Mouse (Mus musculus): ENCODE measurements around the gene Cldn22. TPM values are rescaled to one million over a fixed set of nuclear protein-coding genes. Genes with fewer than 3 reads are reported as not detected.

Gene Cldn22
- total RNA-seq, 2 experiments from 2014 or later: 0.23 TPM; not detected in 1

DNA sequence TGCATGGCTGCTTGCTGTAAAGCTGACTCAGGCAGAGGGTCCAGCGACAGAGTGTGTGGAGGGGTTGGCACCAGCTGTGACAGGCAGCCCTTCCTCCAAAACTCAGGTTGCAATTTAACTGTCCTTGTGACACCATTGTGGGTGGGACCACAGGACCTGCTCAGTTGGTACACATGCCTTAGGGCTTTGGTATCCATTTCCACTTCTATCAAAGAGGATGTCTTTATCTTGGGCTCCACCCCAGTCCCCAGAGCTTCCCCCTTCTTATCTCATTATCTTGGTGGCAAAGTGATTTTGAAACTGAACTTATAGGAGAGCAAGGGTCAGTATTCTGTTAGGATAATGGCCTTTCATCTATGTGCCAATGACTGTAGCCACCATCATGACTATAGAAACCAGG is 9.7 kb downstream of the Cldn22 start:
- DNase-seq: no peak

DNA sequence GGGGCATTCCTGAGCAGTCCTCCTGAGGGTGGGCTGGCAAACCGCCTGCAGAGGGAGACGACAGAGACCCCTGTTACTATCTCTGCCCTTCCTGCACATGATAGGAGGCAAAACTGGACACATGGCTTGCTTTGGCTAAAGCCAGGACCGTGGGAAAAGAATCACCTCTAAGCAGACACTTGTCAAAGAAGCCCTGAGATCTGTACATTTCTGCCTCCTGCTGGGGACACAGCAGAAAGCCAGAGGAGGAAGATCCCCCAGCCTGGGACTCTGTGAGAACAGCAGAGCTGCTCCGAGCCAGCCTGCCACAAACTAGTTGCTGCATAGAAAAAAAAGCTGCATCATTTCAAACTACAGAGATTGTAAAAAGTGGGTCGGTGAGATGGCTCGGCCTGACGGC is 18.8 kb downstream of the Cldn22 start:
- DNase-seq: no peak

DNA sequence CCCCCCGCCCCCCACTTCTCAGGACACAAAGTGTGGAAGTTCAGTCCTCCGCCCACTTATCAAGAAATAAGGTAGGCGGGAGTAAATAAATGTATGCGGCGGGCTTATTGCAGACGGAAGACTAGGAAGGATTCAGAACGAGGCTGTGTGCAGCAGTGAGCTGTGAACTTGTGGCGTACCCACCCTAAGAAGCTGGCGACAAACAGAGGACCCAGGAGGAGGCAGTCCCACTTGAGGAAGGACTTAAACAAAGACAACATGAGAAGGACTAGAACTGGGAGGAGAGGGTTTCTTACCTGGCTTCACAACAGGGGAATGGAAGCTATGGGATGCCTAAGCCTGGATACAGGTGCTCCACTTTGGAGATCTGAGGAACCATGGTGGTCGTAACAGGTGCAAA is 19.4 kb downstream of the Cldn22 start:
- no peak for DNase-seq

DNA sequence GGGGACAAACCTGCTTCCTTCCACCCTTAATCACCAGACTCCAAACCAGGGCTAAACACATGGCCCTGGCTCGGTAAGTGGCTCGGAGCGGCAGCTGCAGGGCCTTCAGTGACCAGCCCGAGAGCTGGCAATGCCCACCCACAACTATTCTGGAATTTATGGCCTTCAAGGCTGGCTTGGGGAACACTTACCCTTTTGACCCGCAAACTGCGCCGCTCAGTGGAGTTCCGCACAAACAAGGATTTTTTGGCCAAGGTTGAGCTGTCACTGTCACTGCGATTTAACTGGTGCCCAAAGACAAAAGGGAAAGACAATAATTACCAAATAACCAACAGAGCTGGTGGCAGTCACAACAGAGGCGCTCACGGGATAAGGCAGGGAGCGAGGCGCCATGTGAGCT is 21.7 kb downstream of the Cldn22 start:
- DNase-seq: no peak

DNA sequence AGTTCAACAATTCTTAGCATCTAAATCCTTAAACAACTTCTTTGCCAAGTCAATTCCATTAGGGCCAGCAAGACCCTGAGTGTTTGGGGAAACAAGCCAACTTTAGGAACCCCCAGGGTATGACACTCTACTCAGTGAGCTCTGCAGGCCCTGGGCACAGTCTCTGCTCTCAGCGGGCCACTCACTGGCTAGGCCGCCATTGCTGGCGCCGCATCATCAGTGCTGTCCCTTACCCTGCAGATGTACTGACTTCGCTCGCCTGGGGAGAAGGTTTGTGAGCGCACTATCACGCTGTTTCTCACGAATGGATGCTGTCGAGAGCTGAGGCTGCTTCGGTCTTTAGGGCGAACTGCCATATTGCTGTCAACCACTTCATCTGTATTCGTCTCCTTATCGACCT is 22.9 kb downstream of the Cldn22 start:
- no peak for DNase-seq

DNA sequence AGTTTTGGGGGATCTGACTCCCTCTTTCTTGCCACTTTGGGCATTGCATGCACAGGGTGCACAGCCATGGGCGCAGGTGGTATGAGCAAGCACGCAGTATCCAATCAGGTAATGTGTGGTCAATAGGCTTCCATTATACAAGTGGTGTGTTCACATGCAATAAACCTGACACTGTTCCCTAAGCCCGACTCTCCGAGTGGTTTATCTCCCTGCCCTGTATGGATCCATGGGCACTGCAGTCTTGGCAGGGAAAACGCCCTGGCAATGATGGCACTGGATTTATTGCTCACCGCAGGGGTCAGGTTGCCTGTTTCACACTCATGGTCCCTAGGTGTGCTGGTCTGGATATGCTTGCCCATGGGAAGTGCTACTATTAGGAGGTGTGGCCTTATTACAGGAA is 23.6 kb downstream of the Cldn22 start:
- no peak for DNase-seq

DNA sequence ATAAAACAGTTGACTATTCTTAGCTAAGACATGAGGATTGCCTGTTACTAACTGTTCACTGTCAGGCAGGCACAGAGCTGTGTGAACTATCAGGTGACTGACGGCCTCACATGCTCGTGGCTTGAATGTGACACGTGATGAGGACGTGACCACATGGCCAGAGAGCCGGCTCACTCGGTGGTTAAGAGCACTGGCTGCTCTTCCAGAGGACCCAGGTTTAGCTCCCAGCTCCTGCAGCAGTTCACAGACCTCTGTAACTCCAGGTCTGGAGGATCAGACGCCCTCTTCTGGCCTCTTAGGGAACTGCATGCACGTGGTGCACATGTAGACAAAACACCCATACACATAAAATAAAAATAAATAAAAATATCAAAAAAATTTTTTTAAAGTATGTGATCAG is 25.6 kb downstream of the Cldn22 start:
- DNase-seq: no peak

DNA sequence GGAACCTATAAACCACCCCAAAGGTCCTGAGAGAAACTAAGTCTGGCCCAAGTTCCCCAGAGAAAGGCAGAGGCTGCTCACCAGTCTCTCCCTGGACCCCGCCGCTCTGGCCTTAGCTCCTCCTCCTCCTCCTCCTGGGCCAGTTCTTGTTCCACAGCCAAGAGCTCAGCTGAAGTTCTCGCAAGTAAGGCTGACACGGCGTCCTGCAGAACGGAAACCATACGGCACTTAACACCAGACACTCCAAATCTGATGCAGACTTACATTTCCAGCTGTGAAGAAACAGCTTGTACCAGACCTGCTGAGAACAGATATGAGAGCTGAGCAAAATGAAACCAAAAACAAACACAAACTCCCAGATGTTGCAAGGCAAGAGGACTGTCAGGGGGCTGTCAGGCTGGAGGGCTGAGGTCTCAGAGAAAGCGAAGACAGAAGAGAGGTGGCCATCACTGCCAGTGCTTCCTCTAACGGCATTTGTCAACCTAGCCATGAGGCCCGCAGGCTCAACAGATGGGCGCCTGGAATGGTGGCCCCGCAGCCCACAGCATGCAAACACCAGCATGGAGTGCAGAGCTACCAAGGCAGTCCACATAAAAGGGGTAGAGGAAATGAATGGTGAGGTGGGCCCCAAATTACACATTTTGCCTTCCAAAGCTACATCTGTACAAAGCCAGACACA is 27.7 kb downstream of the Cldn22 start:
- peak; percentile 49 for DNase-seq

DNA sequence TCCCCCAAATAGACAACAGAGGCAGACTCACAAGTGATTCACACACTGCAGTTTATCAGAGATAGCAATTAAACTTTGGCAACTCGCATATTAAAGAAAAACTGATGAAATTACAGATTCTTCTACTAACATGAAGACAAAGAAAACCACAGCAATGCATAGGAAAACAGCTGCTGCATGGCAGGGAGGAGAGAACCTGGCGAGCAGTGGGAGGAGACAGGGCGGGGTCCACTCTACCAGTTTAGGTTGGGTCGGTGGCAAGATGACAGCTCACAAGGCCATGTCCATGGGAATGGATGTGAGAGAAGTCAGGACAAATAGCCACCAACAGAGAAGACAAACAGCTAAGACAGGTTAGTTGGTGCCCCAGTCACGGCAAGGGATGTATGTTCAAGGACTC is 28.5 kb downstream of the Cldn22 start:
- DNase-seq: no peak

DNA sequence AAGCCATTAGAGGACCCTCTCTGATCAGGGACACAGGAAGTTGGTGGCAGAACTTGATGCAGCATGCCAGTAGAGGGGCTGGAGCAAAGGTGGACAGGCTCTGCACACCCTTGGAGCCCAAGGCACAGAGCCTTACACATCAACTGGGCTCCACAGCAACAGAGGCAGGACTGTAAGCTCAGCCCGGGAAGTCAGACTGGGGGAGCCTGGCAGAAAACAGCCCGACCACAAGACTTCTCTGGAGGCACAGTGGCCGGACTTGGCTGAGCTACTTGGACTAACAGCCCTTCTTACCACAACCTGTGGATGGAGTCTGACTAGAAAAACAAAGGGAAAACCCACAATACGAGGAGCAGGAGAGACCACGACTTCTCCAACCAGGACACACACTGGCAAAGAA is 29.1 kb downstream of the Cldn22 start:
- no peak for DNase-seq

DNA sequence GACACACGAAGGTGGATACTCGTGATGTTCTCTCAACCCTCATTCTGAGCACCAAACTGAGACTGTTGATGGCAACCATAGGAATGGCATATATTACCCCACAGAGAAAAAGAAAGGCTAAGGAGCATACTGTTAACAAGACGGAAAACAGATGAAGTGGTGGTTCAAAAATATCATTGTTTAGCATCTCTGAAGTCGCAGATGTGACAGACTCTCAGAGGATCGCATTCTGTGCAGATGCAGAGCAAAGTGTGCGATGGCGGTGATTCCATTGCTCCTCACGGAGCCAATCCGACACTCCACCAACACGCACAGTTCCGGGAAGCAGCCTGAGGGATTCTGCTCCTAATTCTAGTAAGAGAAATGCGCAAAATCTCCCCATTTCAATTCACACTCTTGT is 35.0 kb downstream of the Cldn22 start:
- DNase-seq: no peak

DNA sequence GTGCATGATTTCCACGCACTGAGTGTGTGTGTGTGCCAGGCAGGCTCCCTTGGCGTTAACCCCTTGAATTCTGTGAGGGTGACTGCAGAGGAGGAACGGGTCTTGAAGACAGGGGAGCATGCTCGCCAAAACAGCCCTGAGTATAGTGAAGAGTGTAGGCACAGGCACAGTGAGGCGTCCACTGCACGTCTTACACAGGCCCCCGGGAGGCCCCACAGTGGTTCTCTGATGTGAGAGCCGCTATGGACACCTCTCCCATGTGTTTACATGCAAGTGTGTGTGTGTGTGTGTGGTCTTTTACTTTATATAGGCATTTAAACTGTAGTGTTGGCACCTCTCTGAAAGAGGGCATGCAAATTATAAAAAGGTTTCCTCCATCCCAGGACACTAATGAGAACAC is 42.3 kb downstream of the Cldn22 start:
- DNase-seq: no peak

DNA sequence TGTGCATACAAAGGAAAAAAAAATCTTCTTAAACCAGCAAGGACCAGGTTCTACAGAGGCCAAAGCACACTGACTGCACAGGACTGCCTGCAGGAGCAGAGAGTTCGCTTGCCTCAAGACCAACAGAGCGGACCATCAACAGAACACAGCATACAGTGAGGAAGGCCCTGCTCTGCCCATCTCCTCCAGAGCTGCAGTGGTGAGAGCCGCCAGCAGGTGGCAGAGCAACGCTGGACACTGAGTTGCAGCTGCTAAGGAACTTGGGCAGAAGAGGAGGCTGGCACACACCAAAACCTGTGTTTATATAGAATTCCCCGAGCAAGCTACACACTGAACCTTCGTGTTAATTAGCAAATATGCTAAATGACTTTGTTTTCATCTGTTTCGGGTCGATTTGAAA is 42.8 kb downstream of the Cldn22 start:
- DNase-seq: peak; percentile 89

DNA sequence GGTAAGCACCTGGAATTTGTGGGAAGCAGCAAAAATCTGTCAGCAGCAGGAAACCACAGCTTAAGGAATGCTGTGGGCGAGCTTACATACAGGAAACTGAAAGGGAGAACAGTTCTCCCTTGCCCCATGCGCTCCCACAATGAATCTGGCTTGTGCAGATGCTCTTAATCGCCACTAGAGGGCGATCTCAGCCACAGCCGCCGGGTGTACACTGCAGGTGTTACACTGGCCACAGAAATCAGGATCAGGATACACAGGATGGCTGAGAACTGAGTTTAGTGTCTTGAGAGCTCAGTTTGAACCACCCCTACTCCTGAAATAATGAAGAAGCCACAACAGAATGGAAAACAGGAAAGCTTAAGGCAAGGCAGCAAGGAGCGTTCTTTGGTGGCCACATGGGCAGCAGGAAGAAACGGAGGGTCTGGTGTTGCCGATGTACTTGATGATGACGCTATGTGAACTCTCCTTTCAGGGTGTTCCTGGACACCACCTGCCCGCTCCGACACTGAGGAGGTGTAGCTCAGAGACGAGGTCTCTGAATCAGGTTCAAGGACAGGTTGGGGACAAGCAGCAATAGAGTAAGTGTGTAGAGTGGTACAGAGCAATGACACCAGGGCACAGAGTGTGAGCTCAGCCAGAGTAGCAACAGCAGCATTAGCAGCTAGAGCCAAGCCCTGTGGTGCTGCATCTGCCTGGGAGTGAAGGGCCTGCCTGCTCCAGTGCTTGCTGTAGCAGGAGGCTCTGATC is 48.3 kb downstream of the Cldn22 start:
- DNase-seq: no peak

DNA sequence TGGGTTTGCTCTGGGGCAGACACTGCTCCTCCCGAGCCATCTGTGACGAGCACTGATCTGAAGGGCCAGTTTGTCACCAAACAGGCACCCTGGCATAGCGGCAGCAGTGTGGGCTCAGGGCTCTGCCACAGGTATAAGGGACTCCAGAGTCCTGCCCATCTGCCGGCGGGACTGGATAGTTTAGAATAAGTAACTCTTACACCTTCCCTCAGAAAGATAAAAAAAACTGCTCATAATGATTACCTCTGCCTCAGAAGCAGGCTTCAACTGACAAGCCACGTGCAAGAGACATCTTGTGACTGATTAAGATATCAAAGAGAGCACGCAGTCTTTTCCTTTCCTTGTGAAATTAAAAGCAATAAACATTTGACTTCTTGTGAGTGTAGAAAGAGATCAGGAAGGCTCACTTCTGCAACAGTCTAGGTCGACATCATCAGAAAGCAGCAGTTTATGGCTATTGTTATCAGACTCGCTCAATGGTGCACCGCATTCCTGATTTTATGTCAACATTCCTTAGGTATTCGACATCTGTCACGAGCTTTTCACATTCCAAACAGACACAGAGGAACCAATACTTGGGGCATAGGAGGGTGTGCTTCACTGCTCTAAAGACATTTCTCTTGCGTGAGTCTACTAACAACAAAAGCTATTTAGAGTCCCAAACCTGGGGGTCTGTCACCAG is 50.4 kb downstream of the Cldn22 start:
- DNase-seq: no peak

Other genes with a start within 250 kb of the Cldn22 start
- gene Ing2, start 148.9 kb upstream of the Cldn22 start, total RNA-seq (2021): 10 to 100 TPM; 28.9 to 31.6 TPM
- 1 to 10 TPM; 5.5 to 6.7 TPM for gene Cdkn2aip, start 110.5 kb upstream of the Cldn22 start, total RNA-seq (2021)
- not detected for gene Cldn24, start 2.3 kb upstream of the Cldn22 start, total RNA-seq (2021)
- gene Wwc2, start 166.4 kb downstream of the Cldn22 start, total RNA-seq (2021): 10 to 100 TPM; 12.8 to 14.6 TPM

Data from gastrocnemius, postnatal 10 days (tissue).